Mouse (Mus musculus) forebrain, embryonic 14.5 days (tissue): ENCODE measurements around the gene Cnot1. TPM values are rescaled to one million over a fixed set of nuclear protein-coding genes. Genes with fewer than 3 reads are reported as not detected.

Experiments
- ATAC-seq: fragments of 200-750 bp; cut with Nextera tagmentation; 2 replicates; pipeline ENCODE4 v1.8.0; 2017; ENCODE audit warnings: mild to moderate bottlenecking, moderate library complexity
- DNase-seq: peaks from one replicate; pipeline ENCODE4 v3.0.0-alpha.2; 2015; ENCODE audit warnings: low spot score
- H3K27ac ChIP-seq: fragments of 300-500 bp; sonication (generic); 2 replicates; pipeline ENCODE4 v1.5.1; 2014; ENCODE audit warnings: low read depth, mild to moderate bottlenecking, control low read depth, low read length, moderate library complexity
- H3K27me3 ChIP-seq: fragments of 300-500 bp; sonication (generic); replicated peaks from 2 replicates; pipeline ENCODE4 v1.6.1; 2014; ENCODE audit warnings: low read length, control low read depth, mixed read lengths; ENCODE audit not compliant: control insufficient read depth, insufficient read depth
- H3K36me3 ChIP-seq: fragments of 300-500 bp; sonication (generic); 2 replicates; pipeline ENCODE4 v1.6.1; 2014; ENCODE audit warnings: low read length, control low read depth; ENCODE audit not compliant: control insufficient read depth, insufficient read depth
- H3K4me1 ChIP-seq: fragments of 300-500 bp; sonication (generic); 2 replicates; pipeline ENCODE4 v1.6.1; 2014; ENCODE audit warnings: antibody characterized with exemption, low read length, control low read depth; ENCODE audit not compliant: control insufficient read depth, insufficient read depth
- H3K4me2 ChIP-seq: fragments of 300-500 bp; sonication (generic); 2 replicates; pipeline ENCODE4 v1.6.1; 2014; ENCODE audit warnings: mild to moderate bottlenecking, control low read depth, low read length
- H3K4me3 ChIP-seq: fragments of 300-500 bp; sonication (generic); 2 replicates; pipeline ENCODE4 v1.5.1; 2014; ENCODE audit warnings: low read depth, low read length, control low read depth
- H3K9ac ChIP-seq: fragments of 300-500 bp; sonication (generic); 2 replicates; pipeline ENCODE4 v1.6.1; 2014; ENCODE audit warnings: mild to moderate bottlenecking, low read length, control low read depth, moderate library complexity
- H3K9me3 ChIP-seq: fragments of 300-500 bp; sonication (generic); replicated peaks from 2 replicates; pipeline ENCODE4 v1.6.1; 2016; ENCODE audit warnings: low read length, control low read depth, mixed read lengths; ENCODE audit not compliant: control insufficient read depth
- WGBS: fragments of 180-500 bp; shearing (Covaris S2); extraction: QIAGEN DNeasy Blood & Tissue Kit; methylation state at CpG from one replicate; pipeline ENCODE4 v1.1.7; 2014; 5-methylcytosine and 5-hydroxymethylcytosine counted together
- polyA plus RNA-seq: library from polyadenylated mRNA; unstranded; fragments of >200 nt; fragmentation: Nextera tagmentation; extraction: Ambion mirVana; gene quantifications from 2 replicates; pipeline ENCODE4 v1.2.1, GENCODE M21; 2014

Gene Cnot1
- polyA plus RNA-seq, 1 experiment from 2014 or later, result 66.4 TPM

DNA sequence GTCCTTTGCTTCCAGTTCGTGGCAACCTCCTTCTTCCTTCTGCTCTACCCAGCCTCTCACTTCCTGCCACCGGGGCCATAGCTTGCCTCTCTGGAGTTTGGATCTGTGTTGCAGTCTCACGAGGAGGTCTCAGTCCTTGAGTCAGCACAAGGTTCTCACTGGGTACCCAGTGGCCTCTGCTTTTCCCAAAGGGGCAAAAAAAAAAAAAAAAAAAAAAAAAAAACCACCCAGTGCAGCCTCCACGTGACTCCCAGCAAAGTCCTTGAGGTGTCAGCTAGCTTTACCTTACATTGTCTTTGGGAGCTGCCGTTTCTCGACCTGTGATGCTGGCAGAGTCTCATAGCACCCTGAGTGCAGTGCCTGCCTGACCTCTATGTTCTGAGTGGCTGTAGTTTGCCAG, 109.1 kb downstream of the Cnot1 start:
- WGBS, result 36% methylated on average over 6 of the region's 6 CpGs
- Histone ChIP-seq H3K4me1 (peaks cover 12% of the 10 kb centered on the region; the same call in 1 of the 2 replicates), H3K27ac (no peak overlapping the region)

DNA sequence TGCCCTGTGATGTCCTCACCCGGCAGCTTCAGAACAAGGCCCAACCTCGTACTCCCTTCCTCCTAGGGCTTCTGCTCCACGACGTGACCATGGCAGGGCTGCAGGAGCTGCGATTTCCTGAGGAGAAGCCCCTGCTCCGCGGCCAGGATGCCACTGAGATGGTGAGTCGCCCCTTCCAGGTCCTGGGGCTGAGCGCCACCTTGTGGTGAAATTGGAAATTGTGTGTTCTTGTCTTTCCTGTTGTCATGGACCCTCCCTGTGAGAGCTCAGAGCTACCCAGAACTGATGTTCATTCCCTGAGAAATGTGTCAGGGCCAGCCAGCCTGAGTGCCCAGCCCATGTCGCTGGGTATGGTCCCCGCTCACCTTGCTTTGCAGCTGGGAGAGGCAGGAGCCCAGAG, 110.1 kb downstream of the Cnot1 start:
- WGBS, result 2% methylated on average over 11 of the region's 11 CpGs
- ATAC-seq (peak; percentile 70), DNase-seq (peak; percentile 95)
- H3K9me3 ChIP-seq, result no peaks in the 10 kb centered on the region
- 0 out of 2 replicates have a peak, but pooled peaks cover 6% of the 10 kb centered on the region for H3K27me3 ChIP-seq
- no peaks in the 10 kb centered on the region for H3K36me3 ChIP-seq
- 0 out of 2 replicates have a peak overlapping the region, but pooled peaks have one; percentile 17 for H3K9ac ChIP-seq
- H3K27ac ChIP-seq, result no peak overlapping the region
- H3K4me1 ChIP-seq, result peaks cover 12% of the 10 kb centered on the region; the same call in 1 of the 2 replicates
- H3K4me2 ChIP-seq, result peak overlapping the region; percentile 22; the same call in 1 of the 2 replicates
- H3K4me3 ChIP-seq, result no peak overlapping the region

More for the DNA sequence above, 109.1 kb downstream of the Cnot1 start:
- Histone ChIP-seq H3K4me3 (no peak overlapping the region), H3K36me3 (no peaks in the 10 kb centered on the region), H3K27me3 (0 out of 2 replicates have a peak, but pooled peaks cover 6% of the 10 kb centered on the region), H3K9ac (no peak overlapping the region), H3K4me2 (no peak overlapping the region), H3K9me3 (no peaks in the 10 kb centered on the region)
- ATAC-seq (no peak), DNase-seq (no peak)

DNA sequence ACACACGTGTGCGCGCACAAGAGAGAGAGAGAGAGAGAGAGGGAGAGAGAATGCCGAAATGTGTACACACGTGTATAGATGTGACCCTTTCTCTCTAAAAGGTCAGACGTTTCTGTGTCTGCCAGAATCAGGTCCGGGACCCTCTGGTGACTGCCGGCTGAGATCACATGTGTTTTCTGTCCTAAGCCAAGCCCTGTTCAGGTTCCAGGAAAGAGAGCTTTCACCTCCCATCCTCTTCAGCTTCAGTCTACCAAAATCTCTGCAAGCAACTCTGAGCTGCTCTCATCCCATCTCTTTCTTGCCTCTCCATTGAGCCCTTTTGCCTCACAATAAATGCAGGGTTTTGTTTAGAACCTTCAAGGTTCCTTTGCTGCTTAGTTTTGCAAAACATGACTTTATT, 110.6 kb downstream of the Cnot1 start:
- no peak for ATAC-seq
- H3K4me3 ChIP-seq, result no peak overlapping the region
- H3K36me3 ChIP-seq, result no peaks in the 10 kb centered on the region
- peak overlapping the region; percentile 22; the same call in 1 of the 2 replicates for H3K4me2 ChIP-seq
- no peaks in the 10 kb centered on the region for H3K9me3 ChIP-seq
- H3K9ac ChIP-seq, result no peak overlapping the region
- H3K4me1 ChIP-seq, result peaks cover 12% of the 10 kb centered on the region; the same call in 1 of the 2 replicates
- no peak for DNase-seq
- WGBS, result 53% methylated on average over 8 of the region's 8 CpGs
- no peak overlapping the region for H3K27ac ChIP-seq
- 0 out of 2 replicates have a peak, but pooled peaks cover 6% of the 10 kb centered on the region for H3K27me3 ChIP-seq

DNA sequence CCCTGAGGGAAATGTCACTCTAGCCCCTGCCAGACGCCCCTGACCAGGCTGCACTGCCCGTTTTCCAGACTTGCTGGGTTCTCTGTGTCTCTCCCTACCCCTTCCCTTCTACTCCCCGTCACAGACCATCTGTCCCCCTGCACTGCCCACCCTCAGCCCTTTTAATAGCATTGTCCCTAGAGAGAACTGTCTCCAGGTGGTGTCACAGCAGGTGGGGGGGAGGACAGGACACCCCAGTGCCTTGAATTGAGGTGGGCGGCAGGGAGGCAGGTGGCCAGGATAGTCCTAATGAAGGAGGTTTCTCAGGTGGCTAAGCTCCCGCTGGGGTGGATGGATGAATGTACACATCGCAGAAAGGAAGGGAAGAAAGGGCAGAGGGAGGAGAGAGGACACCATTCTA, 112.6 kb downstream of the Cnot1 start:
- 0 out of 2 replicates have a peak, but pooled peaks cover 6% of the 10 kb centered on the region for H3K27me3 ChIP-seq
- H3K9ac ChIP-seq, result peak overlapping the region; percentile 36; the same call in 1 of the 2 replicates
- ATAC-seq (peak; percentile 40; the same call in 1 of the 2 replicates), DNase-seq (no peak)
- H3K4me3 ChIP-seq, result no peak overlapping the region
- H3K27ac ChIP-seq, result no peak overlapping the region; the same call in 1 of the 2 replicates
- 4% methylated on average over 6 of the region's 6 CpGs for WGBS
- no peak overlapping the region for H3K4me2 ChIP-seq
- no peaks in the 10 kb centered on the region for H3K9me3 ChIP-seq
- H3K36me3 ChIP-seq, result no peaks in the 10 kb centered on the region
- H3K4me1 ChIP-seq, result peaks cover 6% of the 10 kb centered on the region; the same call in 1 of the 2 replicates

DNA sequence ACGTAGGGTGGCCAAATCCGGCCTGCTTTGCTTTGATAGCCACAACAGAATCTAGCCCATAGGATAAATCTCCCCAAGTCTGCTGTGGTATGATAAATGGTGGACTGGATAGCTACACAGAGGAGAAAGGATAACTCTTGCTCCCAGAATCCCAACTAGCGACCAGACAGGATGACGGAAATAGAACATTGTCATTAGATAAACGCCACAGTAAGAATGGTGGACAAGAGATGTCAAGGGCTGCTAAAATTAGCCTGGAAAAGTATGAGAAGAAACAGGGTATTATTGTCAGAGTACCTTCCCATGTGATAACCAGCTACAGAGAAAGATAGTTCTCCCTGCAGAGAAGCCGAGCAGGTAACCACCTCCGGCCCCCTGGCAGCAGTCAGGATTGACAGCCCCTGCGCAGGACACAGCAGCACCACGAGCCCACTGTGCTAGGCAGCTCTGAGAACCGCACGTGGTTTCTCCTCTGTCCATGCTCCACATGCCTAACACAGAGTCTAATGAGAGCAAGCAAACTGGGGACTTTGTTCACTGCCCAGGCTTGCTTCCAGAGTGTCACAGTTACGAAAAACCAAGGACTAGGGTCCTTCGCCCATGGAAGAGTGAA, 116.2 kb downstream of the Cnot1 start:
- Histone ChIP-seq H3K4me3 (no peak overlapping the region), H3K36me3 (no peaks in the 10 kb centered on the region), H3K27me3 (no peaks in the 10 kb centered on the region), H3K4me1 (peaks cover 6% of the 10 kb centered on the region; the same call in 1 of the 2 replicates), H3K9me3 (no peaks in the 10 kb centered on the region), H3K4me2 (no peak overlapping the region), H3K9ac (no peak overlapping the region), H3K27ac (no peak overlapping the region)
- ATAC-seq, result no peak
- DNase-seq, result no peak
- WGBS, result 81% methylated on average over 13 of the region's 13 CpGs

DNA sequence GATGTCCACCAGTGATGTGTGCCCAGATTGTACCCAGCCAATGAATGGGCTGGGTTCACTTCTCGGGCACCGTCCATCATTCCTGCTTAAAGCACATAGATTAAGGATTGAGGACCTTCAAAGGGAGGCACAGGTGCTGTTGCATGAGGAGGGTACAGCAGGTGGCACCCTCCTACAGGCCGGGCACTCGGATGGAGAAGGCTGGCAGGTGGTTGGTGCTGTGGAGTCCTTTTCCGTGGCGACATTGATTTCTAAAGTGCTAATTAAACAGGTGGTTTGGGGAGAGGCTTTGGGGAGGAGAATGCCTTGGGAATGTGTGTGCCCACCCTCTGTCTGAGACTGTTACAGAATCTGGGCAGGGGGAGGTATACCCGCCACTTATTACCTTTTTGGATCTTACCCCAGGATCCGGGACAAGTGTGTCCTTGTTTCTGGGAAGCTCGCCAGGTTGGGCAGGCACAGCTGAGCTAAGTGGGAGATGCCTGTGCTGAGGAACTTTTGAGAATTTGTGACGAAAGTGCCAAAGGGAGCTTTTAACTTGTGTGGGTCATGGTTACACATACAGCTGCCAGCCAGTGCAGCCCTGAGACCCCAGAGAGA, 119.1 kb downstream of the Cnot1 start:
- H3K9me3 ChIP-seq, result no peaks in the 10 kb centered on the region
- WGBS, result 44% methylated on average over 10 of the region's 10 CpGs
- H3K4me2 ChIP-seq, result no peak overlapping the region
- DNase-seq, result peak; percentile 60
- H3K9ac ChIP-seq, result no peak overlapping the region
- H3K4me1 ChIP-seq, result no peaks in the 10 kb centered on the region
- no peaks in the 10 kb centered on the region for H3K36me3 ChIP-seq
- no peaks in the 10 kb centered on the region for H3K27me3 ChIP-seq
- no peak overlapping the region for H3K4me3 ChIP-seq
- peak; percentile 37; the same call in 1 of the 2 replicates for ATAC-seq
- no peak overlapping the region for H3K27ac ChIP-seq

DNA sequence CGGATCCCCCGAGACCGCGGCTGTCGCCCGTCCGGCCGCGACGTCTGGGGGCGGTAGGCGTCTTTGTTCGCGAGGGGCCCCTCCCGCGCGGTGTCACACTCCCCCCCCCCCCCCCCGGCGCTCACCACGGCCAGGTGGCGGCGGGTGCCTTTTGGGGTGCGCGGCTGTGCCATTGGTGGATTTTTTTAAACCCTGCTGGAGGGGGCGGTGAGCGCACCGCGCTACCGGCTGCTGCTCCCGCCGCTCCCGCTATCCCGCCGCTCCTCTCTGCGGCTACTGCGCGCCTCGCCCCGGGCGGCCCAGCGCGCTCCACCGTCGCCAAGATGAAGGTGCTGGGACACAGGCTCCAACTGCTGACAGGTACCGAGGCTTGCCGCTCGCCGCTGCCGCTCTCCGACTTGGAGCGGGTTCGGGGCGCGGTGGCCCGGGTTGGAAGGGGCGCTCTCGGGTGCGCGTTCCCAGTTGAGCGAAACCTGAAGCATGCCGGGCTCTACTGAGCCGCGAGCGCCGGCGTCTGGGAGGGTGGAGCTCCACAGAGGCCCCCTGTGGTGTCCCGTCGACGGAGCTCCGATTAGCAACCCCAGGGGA, 129.1 kb downstream of the Cnot1 start:
- H3K4me3 ChIP-seq, result peak overlapping the region; percentile 65
- no peaks in the 10 kb centered on the region for H3K36me3 ChIP-seq
- H3K4me1 ChIP-seq, result peaks cover 3% of the 10 kb centered on the region; the same call in 1 of the 2 replicates
- WGBS, result under 1% methylated on average over 57 of the region's 70 CpGs
- DNase-seq (peak; percentile 56), ATAC-seq (peak; percentile 75)
- peak overlapping the region; percentile 84 for H3K4me2 ChIP-seq
- H3K27me3 ChIP-seq, result peaks cover 22% of the 10 kb centered on the region
- H3K27ac ChIP-seq, result peak overlapping the region; percentile 52; the same call in 1 of the 2 replicates
- peak overlapping the region; percentile 71 for H3K9ac ChIP-seq
- no peaks in the 10 kb centered on the region for H3K9me3 ChIP-seq

DNA sequence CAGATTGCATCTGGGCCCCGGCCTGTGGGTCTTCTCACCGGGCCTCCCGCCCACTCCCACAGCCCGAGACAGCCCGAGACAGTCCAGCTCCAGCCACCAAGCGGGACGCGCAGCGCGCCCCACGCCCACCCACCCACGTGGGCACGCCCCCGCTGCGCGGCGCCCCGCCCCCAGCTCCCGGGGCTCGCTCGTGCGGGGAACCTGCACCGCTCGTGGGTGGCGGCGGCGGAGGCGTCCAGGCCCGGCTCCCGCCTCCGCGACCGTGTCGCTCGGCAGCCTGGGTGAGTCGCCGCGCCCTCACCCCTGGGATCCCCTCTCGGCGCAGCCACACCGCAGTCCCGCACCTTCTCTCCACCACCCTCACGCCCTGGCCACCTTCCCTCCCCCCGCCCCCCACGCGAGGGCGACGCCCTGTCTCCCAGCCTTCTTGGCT, 129.7 kb downstream of the Cnot1 start:
- Histone ChIP-seq H3K27ac (no peak overlapping the region), H3K4me1 (peaks cover 3% of the 10 kb centered on the region; the same call in 1 of the 2 replicates), H3K27me3 (peaks cover 22% of the 10 kb centered on the region), H3K9ac (peak overlapping the region; percentile 71), H3K9me3 (no peaks in the 10 kb centered on the region), H3K4me3 (peak overlapping the region; percentile 65), H3K4me2 (peak overlapping the region; percentile 84), H3K36me3 (no peaks in the 10 kb centered on the region)
- DNase-seq (peak; percentile 42), ATAC-seq (peak; percentile 77)
- 2% methylated on average over 11 of the region's 48 CpGs for WGBS
